Mouse (Mus musculus): ENCODE results near the gene Ror1. TPM values are rescaled to one million over a fixed set of nuclear protein-coding genes. Genes with fewer than 3 reads are reported as not detected.

The Ror1 gene
- total and polyA plus RNA-seq, 2 experiments from 2014 or later = 0.73 to 2.8 TPM

DNA sequence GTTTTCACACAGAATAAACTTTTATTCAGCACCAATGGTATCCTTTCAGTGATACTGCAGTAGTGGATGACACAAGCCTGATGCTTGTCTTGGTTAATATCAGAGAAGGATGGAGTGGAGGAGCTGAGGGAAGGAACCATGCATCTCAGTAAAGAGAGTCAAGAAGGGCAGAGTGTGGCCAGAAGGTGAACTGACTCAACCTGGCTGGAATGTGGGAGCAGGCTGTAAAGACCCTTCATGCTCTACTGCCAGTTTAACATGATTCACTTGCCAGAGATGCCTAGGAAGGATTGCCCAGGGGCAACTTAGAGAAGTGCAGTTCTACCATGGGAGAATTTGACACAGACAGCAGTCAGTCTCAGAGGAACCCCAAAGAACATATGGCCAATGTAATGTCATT is 191.2 kb downstream of the Ror1 start:
- Histone ChIP-seq H3K9ac (replicated peaks; ENCODE audit: low read length, poor library complexity, severe bottlenecking) (no peak overlapping the region), H3K27me3 (ENCODE audit: insufficient read depth, low read length) (no peaks in the 10 kb centered on the region), H3K27ac (ENCODE audit: low read depth, low read length) (no peak overlapping the region), H3K36me3 (ENCODE audit: insufficient read depth, low read length) (no peaks in the 10 kb centered on the region), H3K4me3 (ENCODE audit: low read depth, low read length) (no peak overlapping the region), H3K4me2 (ENCODE audit: low read depth, low read length, poor library complexity, severe bottlenecking) (no peak overlapping the region), H3K9me3 (ENCODE audit: low read length) (no peaks in the 10 kb centered on the region), H3K4me1 (ENCODE audit: insufficient read depth, low read length) (no peaks in the 10 kb centered on the region)
- no peak for ATAC-seq (ENCODE audit: low FRiP score)
- DNase-seq (ENCODE audit: low spot score) = no peak
- TF ChIP-seq CTCF (IDR thresholded peaks at IDR 0.05) = no peak

DNA sequence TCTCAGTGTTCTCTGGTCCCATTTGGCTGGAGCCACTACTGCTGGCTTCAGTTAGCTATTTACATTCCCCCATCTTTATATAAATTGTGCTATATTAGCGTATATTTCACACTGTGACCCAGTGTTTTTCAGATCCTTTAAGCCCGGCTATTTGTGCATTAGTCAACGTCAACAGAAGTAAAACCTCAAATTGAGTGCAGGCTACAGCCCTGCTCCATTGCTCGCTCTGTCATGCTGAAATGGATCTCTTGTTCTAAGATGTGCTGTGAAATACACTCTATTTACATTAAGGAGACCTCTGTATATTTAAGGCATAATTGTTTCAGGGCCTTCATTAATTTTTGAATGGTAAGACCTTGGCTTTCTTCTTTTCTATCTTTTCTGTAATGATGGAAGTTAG is 192.2 kb downstream of the Ror1 start:
- H3K36me3 ChIP-seq (ENCODE audit: insufficient read depth, low read length) = no peaks in the 10 kb centered on the region
- TF ChIP-seq CTCF (IDR thresholded peaks at IDR 0.05) = no peak
- no peaks in the 10 kb centered on the region for H3K9me3 ChIP-seq (ENCODE audit: low read length)
- no peak for ATAC-seq (ENCODE audit: low FRiP score)
- DNase-seq (ENCODE audit: low spot score) = no peak
- no peaks in the 10 kb centered on the region for H3K27me3 ChIP-seq (ENCODE audit: insufficient read depth, low read length)
- no peak overlapping the region for H3K4me2 ChIP-seq (ENCODE audit: low read depth, low read length, poor library complexity, severe bottlenecking)
- no peak overlapping the region for H3K27ac ChIP-seq (ENCODE audit: low read depth, low read length)
- no peaks in the 10 kb centered on the region for H3K4me1 ChIP-seq (ENCODE audit: insufficient read depth, low read length)
- no peak overlapping the region for H3K4me3 ChIP-seq (ENCODE audit: low read depth, low read length)
- WGBS = 92% methylated on average over 4 of the region's 4 CpGs
- no peak overlapping the region for H3K9ac ChIP-seq (replicated peaks; ENCODE audit: low read length, poor library complexity, severe bottlenecking)

DNA sequence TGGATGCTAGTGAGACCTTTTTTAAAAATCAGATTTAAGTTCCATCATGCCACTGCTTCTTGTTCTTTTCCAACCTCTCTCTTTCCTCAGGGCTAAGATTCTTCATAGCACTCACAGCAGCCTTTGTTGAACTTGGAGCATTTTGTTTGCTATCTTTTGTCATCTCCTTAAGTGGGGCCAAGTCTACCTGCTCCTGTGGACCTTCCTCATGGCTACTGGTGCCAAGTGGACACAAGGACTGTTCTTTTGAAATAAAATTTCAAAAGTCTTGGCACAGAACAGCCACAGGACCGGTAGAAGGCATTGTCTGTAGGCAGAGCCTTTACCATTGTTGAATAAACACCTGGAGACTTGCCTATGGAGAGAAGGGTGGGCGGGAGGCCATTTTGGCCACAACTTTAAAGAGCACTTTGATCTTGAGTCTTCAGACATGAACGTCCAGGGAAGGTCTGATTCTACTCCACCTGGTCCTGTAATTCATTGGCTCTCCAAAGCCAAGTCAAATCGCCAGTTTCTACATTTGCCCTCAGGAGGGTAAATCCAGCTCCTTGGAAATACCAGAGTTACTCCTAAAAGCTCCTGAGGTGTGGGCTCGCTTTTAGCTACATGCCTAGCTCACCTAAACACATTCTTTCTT is 195.5 kb downstream of the Ror1 start:
- H3K9ac ChIP-seq (replicated peaks; ENCODE audit: low read length, poor library complexity, severe bottlenecking) = no peak overlapping the region

DNA sequence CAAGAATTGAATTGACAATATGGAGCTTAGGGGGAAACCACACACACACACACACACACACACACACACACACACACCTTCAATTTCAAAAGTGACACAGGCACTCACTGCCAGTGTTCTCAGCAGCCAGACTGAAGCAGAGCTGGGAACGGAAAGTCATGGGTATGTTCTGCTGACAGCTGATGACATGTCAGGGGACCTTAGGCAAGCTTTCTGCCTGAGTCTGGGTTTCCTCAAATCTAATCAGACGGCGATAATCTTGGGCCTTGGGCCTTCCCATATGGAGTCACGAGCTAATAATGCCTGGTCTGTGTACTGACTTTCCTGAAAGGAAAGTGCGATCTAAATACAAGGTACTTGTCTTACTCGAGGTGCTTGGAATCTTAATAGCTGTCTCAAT is 202.1 kb downstream of the Ror1 start:
- Histone ChIP-seq H3K27ac (ENCODE audit: low read depth, low read length) (no peak overlapping the region), H3K36me3 (ENCODE audit: insufficient read depth, low read length) (no peaks in the 10 kb centered on the region), H3K9ac (replicated peaks; ENCODE audit: low read length, poor library complexity, severe bottlenecking) (no peak overlapping the region), H3K27me3 (ENCODE audit: insufficient read depth, low read length) (no peaks in the 10 kb centered on the region), H3K9me3 (ENCODE audit: low read length) (no peaks in the 10 kb centered on the region), H3K4me1 (ENCODE audit: insufficient read depth, low read length) (no peaks in the 10 kb centered on the region), H3K4me3 (ENCODE audit: low read depth, low read length) (no peak overlapping the region), H3K4me2 (ENCODE audit: low read depth, low read length, poor library complexity, severe bottlenecking) (no peak overlapping the region)
- no peak for ATAC-seq (ENCODE audit: low FRiP score)
- TF ChIP-seq CTCF (IDR thresholded peaks at IDR 0.05) = no peak
- 86% methylated on average over 6 of the region's 6 CpGs for WGBS
- DNase-seq (ENCODE audit: low spot score) = no peak

More for the DNA sequence above, 195.5 kb downstream of the Ror1 start:
- no peaks in the 10 kb centered on the region for H3K27me3 ChIP-seq (ENCODE audit: insufficient read depth, low read length)
- H3K4me2 ChIP-seq (ENCODE audit: low read depth, low read length, poor library complexity, severe bottlenecking) = no peak overlapping the region
- no peak overlapping the region for H3K4me3 ChIP-seq (ENCODE audit: low read depth, low read length)
- H3K27ac ChIP-seq (ENCODE audit: low read depth, low read length) = no peak overlapping the region
- 82% methylated on average over 5 of the region's 5 CpGs for WGBS
- TF ChIP-seq CTCF (IDR thresholded peaks at IDR 0.05) = no peak
- no peaks in the 10 kb centered on the region for H3K36me3 ChIP-seq (ENCODE audit: insufficient read depth, low read length)
- ATAC-seq (ENCODE audit: low FRiP score) (no peak), DNase-seq (ENCODE audit: low spot score) (no peak)
- no peaks in the 10 kb centered on the region for H3K9me3 ChIP-seq (ENCODE audit: low read length)
- H3K4me1 ChIP-seq (ENCODE audit: insufficient read depth, low read length) = no peaks in the 10 kb centered on the region

DNA sequence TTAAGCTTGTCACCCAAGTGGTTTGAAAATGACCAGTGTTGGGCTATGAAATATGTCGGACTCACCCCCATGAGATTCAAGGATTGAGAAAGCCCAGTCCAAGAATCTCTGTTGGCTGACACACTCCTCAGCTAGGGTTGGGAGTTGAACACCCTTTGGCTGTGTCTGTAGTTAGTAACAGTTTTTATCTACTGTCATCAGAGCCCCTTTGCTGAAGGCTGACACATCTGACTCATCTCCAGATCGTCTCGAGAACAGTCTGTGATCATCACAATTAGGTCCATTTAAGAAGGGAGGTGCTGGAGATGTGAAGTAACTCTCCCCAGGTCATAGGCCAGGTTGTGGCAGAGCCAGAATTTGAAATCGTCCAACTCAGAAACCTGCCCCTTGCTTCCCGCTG is 203.0 kb downstream of the Ror1 start:
- no peak overlapping the region for H3K4me2 ChIP-seq (ENCODE audit: low read depth, low read length, poor library complexity, severe bottlenecking)
- H3K27ac ChIP-seq (ENCODE audit: low read depth, low read length) = no peak overlapping the region
- H3K4me1 ChIP-seq (ENCODE audit: insufficient read depth, low read length) = no peaks in the 10 kb centered on the region
- WGBS = 93% methylated on average over 5 of the region's 5 CpGs
- H3K9ac ChIP-seq (replicated peaks; ENCODE audit: low read length, poor library complexity, severe bottlenecking) = no peak overlapping the region
- DNase-seq (ENCODE audit: low spot score) (no peak), ATAC-seq (ENCODE audit: low FRiP score) (no peak)
- H3K36me3 ChIP-seq (ENCODE audit: insufficient read depth, low read length) = no peaks in the 10 kb centered on the region
- no peaks in the 10 kb centered on the region for H3K27me3 ChIP-seq (ENCODE audit: insufficient read depth, low read length)
- TF ChIP-seq CTCF (IDR thresholded peaks at IDR 0.05) = no peak
- H3K9me3 ChIP-seq (ENCODE audit: low read length) = no peaks in the 10 kb centered on the region
- no peak overlapping the region for H3K4me3 ChIP-seq (ENCODE audit: low read depth, low read length)

DNA sequence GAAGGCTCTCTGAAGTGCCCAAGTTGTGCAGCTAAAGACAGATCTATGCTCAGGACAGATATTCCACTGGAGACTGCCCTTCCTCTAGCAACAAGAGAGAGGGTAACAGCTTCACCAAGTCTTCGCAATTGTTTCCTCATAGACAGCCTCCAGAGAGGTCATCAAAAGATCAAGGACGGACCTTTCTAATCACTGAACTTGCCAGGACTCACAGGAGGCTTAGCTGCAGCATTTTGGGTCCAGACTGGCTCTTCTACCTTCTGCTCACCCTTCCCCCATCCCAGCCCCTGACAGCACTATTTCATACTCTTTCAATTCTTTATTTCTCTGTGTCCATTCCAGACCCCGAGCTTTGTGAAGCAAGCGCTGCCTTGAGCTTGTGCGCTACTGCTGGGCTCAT is 204.6 kb downstream of the Ror1 start:
- no peak overlapping the region for H3K27ac ChIP-seq (ENCODE audit: low read depth, low read length)
- H3K4me3 ChIP-seq (ENCODE audit: low read depth, low read length) = no peak overlapping the region
- no peak overlapping the region for H3K9ac ChIP-seq (replicated peaks; ENCODE audit: low read length, poor library complexity, severe bottlenecking)
- DNase-seq (ENCODE audit: low spot score) = no peak
- no peaks in the 10 kb centered on the region for H3K4me1 ChIP-seq (ENCODE audit: insufficient read depth, low read length)
- H3K27me3 ChIP-seq (ENCODE audit: insufficient read depth, low read length) = no peaks in the 10 kb centered on the region
- H3K9me3 ChIP-seq (ENCODE audit: low read length) = no peaks in the 10 kb centered on the region
- 77% methylated on average over 5 of the region's 5 CpGs for WGBS
- ATAC-seq (ENCODE audit: low FRiP score) = no peak
- H3K36me3 ChIP-seq (ENCODE audit: insufficient read depth, low read length) = no peaks in the 10 kb centered on the region
- no peak overlapping the region for H3K4me2 ChIP-seq (ENCODE audit: low read depth, low read length, poor library complexity, severe bottlenecking)
- no peak for TF ChIP-seq CTCF (IDR thresholded peaks at IDR 0.05)
